Mouse (Mus musculus) left cerebral cortex, adult 2 months (tissue): Measurements from ENCODE around the gene Hoxa13. TPM values are rescaled to one million over a fixed set of nuclear protein-coding genes. Genes with fewer than 3 reads are reported as not detected.

Source experiments
- DNase-seq, 2 experiments: peaks; one replicate each; pipeline ENCODE4 v3.0.0; 2021 to 2022; ENCODE audit warnings: low spot score in 2 of 2, mixed read lengths in 1 of 2; ENCODE audit errors: extremely low spot score in 1 of 2
- H3K27ac ChIP-seq: fragments of 200-600 bp; 2 replicates; pipeline ENCODE4 v1.8.1; 2022
- H3K4me3 ChIP-seq: fragments of 200-600 bp; 2 replicates; pipeline ENCODE4 v1.8.1; 2022
- CTCF ChIP-seq: fragments of 200-600 bp; IDR thresholded peaks from 2 replicates; pipeline ENCODE4 v1.8.1; 2022; ENCODE audit warnings: antibody characterized with exemption, mild to moderate bottlenecking, moderate library complexity
- intact Hi-C: fragments of 180-260 bp; cut with DNase I; formaldehyde crosslinking; loops from one replicate; pipeline ENCODE4 v1.15.1; 2025
- total RNA-seq, 2 experiments: library from RNA; stranded (reverse); gene quantifications; 2 replicates each; pipeline ENCODE4 v1.2.3; 2021

The Hoxa13 gene
- total RNA-seq, 2 experiments from 2014 or later, result not detected

DNA sequence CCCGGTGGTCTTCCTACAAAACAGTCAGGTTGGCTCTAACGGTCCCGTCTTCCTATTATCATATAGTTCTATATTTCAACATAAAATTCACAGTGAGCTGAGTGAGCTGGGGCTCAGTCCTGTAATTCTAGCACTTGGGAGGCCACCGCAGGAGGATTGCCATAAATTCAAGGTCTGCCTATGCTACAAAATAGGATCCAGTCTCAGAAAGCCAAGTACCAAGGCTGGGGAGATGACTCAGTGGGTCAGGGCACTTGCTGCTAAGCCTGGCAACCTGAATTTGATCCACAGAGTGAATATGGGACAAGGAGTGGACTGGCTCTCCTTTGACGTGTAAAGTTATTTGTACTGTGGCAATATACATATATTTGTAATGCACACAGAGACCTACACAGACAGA lies 23.2 kb upstream of the Hoxa13 start:
- no peak for DNase-seq
- Histone ChIP-seq H3K27ac (no peak overlapping the region), H3K4me3 (no peak overlapping the region)
- intact Hi-C loops, result no loop called here
- no peak for TF ChIP-seq CTCF

DNA sequence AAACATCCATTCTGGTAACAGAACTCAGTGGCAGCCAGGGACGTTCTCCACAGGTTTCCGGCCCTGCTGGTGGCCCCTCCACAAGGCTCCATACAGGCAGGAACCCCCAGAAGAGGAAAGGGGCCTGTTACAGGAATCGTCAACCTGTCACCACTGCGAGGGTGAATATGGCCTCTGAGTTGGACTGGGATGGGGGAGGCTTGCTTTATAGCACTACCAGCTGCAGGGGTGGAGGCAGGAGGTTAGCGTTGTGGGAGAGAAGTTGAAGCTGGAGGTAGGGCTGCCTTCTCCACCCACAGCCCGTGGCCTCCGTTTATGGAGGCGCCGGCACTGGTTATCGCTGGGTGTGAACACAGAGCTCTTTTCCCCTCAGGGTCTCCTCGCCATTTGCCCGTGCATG lies 20.4 kb upstream of the Hoxa13 start:
- H3K4me3 ChIP-seq, result no peak overlapping the region
- intact Hi-C loops, result no loop called here
- H3K27ac ChIP-seq, result no peak overlapping the region
- no peak for DNase-seq
- TF ChIP-seq CTCF, result no peak

DNA sequence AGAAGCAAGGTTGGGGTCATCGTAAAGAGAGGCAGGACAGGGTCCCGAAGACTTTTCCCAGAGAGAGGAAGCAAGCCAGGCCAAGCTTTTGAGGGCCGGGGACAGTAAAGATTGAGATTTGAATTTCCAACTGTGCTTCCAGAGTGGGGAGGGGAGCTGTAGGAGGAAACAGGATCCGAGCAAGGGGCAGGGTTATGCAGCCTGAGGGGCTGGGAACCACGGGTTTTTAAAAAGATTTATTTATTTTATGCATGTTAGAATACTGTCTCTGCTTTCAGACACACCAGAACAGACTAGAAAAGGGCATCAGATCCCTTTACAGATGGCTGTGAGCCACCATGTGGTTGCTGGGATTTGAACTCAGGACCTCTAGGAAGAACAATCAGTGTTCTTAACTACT lies 16.2 kb upstream of the Hoxa13 start:
- H3K4me3 ChIP-seq, result no peak overlapping the region
- DNase-seq, result no peak
- intact Hi-C loops, result no loop called here
- TF ChIP-seq CTCF, result no peak
- no peak overlapping the region for H3K27ac ChIP-seq

DNA sequence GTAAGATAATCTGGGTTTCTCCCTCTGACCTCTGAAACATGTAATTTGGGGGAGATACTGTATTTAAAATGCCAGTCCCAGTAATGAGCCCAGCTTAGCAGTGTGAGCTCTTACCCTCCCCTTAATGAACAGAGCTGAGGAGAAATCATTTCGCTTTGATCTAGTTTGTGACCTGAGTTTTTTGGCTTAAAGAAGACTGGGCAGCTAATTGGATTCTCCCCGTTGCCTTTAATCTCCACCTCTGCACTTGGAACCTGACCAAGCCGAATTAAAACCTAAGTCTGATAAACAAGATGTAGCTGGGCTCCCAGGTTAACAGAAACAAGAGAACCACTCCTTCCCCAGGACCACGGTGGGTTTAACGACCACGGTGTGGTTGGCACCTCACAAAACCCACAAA lies 15.7 kb upstream of the Hoxa13 start:
- no peak for DNase-seq
- intact Hi-C loops, result no loop called here
- no peak overlapping the region for H3K4me3 ChIP-seq
- no peak overlapping the region for H3K27ac ChIP-seq
- TF ChIP-seq CTCF, result no peak

DNA sequence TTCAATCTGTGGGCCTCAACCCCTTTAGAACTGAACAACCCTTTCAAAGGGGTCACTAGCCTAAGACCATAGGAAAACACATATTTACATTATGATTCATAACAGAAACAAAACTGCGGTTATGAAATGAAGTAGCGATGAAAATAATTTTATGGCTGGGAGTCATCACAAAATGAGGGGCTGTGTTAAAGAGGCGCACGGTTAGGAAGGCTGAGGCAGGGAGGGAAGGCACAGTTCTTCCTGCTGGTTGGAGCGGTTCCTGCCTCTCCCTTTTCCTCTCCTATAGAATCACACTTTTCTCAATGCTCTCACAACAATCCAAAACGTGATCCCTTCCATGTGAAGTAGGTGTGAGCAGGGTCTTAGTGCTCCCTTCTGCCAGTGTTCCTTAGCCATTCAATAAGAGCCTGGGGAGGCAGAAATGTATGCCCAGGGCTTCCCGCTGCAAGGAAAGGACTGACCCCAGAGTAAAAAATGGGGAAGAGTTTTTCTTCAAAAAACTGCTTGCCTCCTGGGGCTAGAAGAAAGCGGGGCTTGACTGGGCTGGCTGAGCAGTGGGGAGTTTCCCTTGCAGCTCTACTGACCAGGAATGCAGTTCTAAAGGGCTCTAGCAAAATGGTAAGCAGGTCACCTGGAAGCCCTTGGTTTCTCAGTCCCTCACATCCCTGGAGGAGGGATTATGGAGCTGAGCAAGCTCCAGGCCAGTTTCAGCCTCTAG lies 15.0 kb upstream of the Hoxa13 start:
- TF ChIP-seq CTCF, result no peak
- intact Hi-C loops, result no loop called here
- H3K27ac ChIP-seq, result no peak overlapping the region
- H3K4me3 ChIP-seq, result no peak overlapping the region
- no peak for DNase-seq

DNA sequence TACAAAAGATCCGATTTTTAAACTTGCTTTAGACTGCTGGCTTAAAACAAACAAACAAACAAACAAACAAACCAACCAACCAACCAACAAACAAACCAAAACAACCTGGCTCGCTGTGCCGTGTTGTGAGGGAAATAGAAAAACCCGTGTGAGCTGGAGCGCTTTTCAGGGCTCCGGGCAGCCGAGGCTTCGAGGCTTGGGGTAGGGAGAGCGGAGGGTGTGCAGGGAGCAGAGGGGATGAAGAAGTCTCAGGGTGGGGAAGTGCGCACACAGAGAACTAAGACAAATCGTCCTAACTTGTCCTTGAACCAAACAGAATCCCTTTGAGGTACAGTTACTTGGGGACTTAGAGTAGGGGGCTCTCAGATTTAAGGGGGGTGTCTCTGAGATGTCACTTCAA lies 13.9 kb upstream of the Hoxa13 start:
- DNase-seq, result no peak
- no peak for TF ChIP-seq CTCF
- intact Hi-C loops, result loop anchor here (5.0 kb wide), 1 partner anchor 448 kb away; no protein-coding TSS in a partner anchor
- H3K27ac ChIP-seq, result no peak overlapping the region
- no peak overlapping the region for H3K4me3 ChIP-seq

DNA sequence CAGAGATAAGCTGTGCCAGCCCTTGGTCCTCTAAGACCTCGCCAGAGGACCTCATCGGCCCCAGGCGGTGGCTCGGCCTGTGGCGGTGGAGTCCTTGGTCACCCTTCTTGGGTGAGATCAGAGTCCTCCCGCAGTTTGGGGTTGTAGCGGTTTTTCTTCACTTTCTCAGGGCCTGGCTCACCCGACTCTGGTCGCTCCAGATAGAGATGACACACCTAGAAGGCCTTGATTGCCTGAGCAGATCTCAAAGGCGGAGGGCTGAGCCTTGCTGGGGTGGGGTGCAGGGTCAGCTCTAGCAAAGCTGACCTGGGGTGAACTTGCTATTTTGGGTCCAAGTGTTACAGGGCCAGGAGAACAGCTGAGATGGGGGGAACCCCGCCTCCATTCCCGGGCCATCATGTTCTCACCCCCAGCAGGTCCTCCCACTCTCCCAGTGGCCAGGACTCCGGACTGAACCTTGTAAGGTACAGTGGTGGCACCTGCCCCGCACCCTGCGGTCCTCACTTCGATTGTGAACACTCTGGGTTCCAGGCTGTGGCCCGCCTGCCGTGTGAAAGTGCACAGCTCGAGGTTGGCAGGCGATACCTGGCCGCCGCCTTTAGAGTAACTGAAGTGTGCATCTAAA lies 13.1 kb upstream of the Hoxa13 start:
- DNase-seq, result no peak
- intact Hi-C loops, result loop anchor here (5.0 kb wide), 1 partner anchor 449 kb away; no protein-coding TSS in a partner anchor
- TF ChIP-seq CTCF, result no peak
- H3K27ac ChIP-seq, result no peak overlapping the region
- no peak overlapping the region for H3K4me3 ChIP-seq

DNA sequence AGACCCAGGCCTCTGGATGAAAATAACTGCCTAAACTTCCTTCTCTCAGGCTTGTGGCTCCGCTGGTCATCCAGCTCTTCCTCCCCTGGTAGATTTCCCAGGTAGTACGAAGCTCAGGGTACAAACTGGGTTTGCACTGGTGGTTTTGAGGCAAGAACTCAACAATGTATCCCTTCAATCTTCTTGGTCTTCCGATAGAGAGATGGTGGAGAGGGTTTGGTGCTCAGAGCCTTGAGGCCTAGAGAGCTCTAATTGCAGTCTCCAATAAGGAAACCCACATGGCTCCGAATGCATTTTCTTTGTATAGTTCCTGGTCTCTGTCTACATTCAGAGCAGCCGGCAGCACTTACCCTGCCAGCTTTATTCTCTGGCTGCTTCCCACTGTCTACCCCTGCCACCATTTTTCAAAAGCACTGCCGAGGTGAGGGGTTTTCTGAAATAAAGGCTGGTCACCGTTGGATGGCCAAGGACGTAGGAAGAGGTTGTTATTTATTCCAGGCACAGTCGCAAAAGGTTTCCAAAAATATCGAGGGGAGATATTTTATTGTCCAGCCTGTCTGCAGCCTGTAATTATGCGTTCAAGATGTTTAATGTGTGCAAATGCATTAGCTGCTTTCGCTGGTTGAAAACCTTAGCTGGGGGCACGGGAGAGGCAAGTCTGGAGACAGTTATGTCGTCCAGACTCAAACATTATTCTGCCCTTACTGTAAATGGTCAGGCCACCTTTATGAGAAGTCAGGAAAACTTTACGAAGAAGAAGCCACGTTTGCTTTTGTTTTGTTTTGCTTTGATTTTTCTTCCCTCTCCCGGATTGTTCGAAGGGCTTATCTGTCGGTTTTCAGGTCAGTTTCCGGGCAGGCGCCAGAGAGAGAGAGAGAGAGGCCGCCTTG lies 12.3 kb upstream of the Hoxa13 start:
- TF ChIP-seq CTCF, result no peak
- no peak overlapping the region for H3K27ac ChIP-seq
- intact Hi-C loops, result loop anchor here (5.0 kb wide), 1 partner anchor 449 kb away; no protein-coding TSS in a partner anchor
- DNase-seq, result no peak
- no peak overlapping the region for H3K4me3 ChIP-seq

DNA sequence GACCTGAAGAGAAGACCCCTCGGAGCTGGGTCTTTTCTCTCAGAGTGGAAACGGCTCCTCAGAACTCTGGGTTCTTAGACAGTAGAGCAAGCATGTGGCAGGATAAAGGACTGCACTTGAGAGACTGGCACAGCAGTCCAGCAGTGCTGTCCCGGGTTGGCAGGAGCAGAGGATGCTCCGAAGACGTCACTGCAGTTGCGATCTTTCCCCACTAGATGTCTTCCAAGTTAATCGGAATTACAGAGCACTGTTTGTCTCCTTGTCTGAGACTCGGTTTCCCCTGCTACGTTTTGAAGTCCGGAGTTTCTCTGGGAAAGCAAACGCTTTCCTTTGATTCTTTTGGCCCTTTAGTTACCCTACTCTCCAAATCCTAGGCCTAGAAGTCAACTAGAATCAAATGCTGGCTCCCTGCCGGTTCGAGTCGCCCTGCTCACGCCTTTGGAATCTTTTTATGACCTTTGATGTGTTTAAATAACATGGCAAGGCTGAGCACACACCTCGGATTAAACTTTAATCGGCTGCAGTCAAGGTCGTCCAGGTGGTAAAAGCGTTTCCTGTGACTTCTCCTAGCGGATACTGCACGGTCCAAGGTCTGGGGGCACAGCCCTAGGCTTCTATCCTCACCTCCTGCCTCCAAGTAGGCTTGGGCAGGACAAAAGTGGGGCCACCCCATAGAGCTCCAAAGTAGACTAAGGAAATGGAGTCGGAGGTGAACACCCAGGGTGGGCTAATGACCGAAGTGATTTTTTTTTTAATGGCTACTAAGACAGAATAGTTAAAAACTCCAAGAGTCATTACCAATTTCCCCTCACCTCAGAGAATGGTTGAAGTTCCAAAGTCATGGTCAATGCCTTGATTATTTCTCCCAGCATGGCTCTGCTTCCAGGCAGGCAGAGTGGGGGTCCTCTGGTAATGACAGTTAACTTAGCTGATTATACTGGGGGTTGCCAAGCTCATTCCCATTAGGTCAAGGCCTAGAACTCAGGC lies 10.1 kb upstream of the Hoxa13 start:
- DNase-seq, result peak; percentile 52 to 69
- no peak overlapping the region for H3K4me3 ChIP-seq
- intact Hi-C loops, result loop anchor here (2.0 to 5.0 kb wide), 2 partner anchors 306 to 452 kb away; no protein-coding TSS in a partner anchor
- no peak overlapping the region for H3K27ac ChIP-seq
- TF ChIP-seq CTCF, result peak; percentile 86

DNA sequence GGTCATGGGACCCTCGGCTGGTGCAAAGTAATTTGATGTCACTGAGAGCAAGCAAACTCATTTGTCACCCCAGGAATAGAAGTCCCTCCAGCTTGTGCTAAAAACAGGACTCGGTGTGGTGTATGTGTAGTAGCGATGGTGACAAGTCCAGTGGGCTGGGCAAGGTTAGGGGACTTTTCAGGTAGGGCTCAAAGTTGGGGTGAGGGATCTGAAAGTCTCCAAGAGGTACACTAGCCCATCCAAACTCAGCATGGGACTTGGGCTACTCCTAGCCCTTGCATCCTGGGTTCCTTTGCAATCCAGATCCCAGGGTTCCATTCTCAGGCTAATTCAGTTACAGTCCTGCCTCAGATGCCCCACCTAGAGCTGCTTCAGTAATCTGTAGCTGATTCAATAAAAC lies 8.1 kb upstream of the Hoxa13 start:
- no peak overlapping the region for H3K4me3 ChIP-seq
- TF ChIP-seq CTCF, result no peak
- no peak for DNase-seq
- no peak overlapping the region for H3K27ac ChIP-seq
- intact Hi-C loops, result no loop called here

DNA sequence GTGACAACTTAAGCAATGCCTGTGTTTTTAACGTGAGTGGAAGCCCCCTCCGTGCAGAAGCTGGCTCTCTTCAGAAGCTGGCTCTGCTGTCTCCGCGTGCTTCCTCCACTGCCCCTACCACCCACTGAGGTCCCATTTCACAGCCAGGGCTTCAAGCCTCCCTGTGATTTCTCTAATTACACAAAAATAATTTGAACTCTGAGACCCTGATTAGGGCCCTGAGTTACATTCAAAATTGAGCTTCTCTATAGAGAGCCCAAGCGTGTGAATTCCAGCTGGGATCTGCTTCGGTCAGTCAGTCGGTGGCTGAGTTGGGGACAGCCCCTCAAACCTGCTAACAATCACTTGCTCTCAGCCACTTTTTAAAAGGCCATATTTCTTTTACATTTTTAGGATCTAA lies 7.7 kb upstream of the Hoxa13 start:
- no peak for TF ChIP-seq CTCF
- no peak for DNase-seq
- no peak overlapping the region for H3K27ac ChIP-seq
- intact Hi-C loops, result no loop called here
- no peak overlapping the region for H3K4me3 ChIP-seq
